Mouse (Mus musculus): ENCODE measurements around the gene Atp6v1g1. TPM values are rescaled to one million over a fixed set of nuclear protein-coding genes. Genes with fewer than 3 reads are reported as not detected.

Atp6v1g1 gene
- total and polyA plus RNA-seq, 3 experiments: 78.7 to 143 (median 95.1) TPM

- 0 out of 2 replicates have a peak, but pooled peaks have one; percentile 9 for TF ChIP-seq KAT2A (IDR thresholded peaks at IDR 0.05; ENCODE audit: insufficient replicate concordance, low read length)
- peak; percentile 55 for TF ChIP-seq HCFC1 (IDR thresholded peaks at IDR 0.05; ENCODE audit: low read depth, low read length)
- TF ChIP-seq EP300 (IDR thresholded peaks at IDR 0.05; ENCODE audit: low read length): no peak
- no peak for TF ChIP-seq PAX5 (IDR thresholded peaks at IDR 0.05; ENCODE audit: low read length)
- TF ChIP-seq MXI1 (IDR thresholded peaks at IDR 0.05; ENCODE audit: low read depth, low read length): peak; percentile 90
- TF ChIP-seq E2F4 (IDR thresholded peaks at IDR 0.05; ENCODE audit: insufficient replicate concordance, low read depth, low read length): no peak
- no peak; the same call in 1 of the 2 replicates for TF ChIP-seq SIN3A (IDR thresholded peaks at IDR 0.05; ENCODE audit: low read length)
- TF ChIP-seq SMC3 (IDR thresholded peaks at IDR 0.05; ENCODE audit: low read depth, low read length): no peak
- no peak for TF ChIP-seq IRF4 (IDR thresholded peaks at IDR 0.05; ENCODE audit: low read depth, low read length)
- TF ChIP-seq MYC (IDR thresholded peaks at IDR 0.05; ENCODE audit: low read depth, low read length): peak; percentile 83
Observed at GRCm38 (mm10) chr4:63558407-63559081, 14.0 kb downstream of the Atp6v1g1 start, which contains the start of gene Tmem268 (continued).

- no peaks in the 10 kb centered on the region for H3K27me3 ChIP-seq (replicated peaks)
- H3K4me3 ChIP-seq (replicated peaks in 1 of 3; ENCODE audit: low read depth in 2 of 3, low read length in 2 of 3, poor library complexity in 1 of 3): peak overlapping the region; percentile 74 to 79 (median 77)
- no peaks in the 10 kb centered on the region for H3K9me3 ChIP-seq (replicated peaks; ENCODE audit: low read length)
- peaks cover 35 to 72% of the 10 kb centered on the region in 2 experiments for H3K4me1 ChIP-seq (ENCODE audit: control insufficient read depth in 1 of 2, insufficient read depth in 2 of 2)
- TF ChIP-seq MYC (IDR thresholded peaks at IDR 0.05; ENCODE audit: low read depth, low read length) (no peak), KAT2A (IDR thresholded peaks at IDR 0.05; ENCODE audit: insufficient replicate concordance, low read length) (no peak), CHD1 (IDR thresholded peaks at IDR 0.05; ENCODE audit: low read depth, low read length) (no peak), MEF2A (IDR thresholded peaks at IDR 0.05; ENCODE audit: borderline replicate concordance, low read depth, low read length) (no peak), HCFC1 (IDR thresholded peaks at IDR 0.05; ENCODE audit: low read depth, low read length) (no peak), EP300 (IDR thresholded peaks at IDR 0.05; ENCODE audit: low read length) (no peak), ELF1 (IDR thresholded peaks at IDR 0.05; ENCODE audit: low read depth, low read length) (no peak), SIN3A (IDR thresholded peaks at IDR 0.05; ENCODE audit: low read length) (no peak)
- no peak for DNase-seq (ENCODE audit: extremely low read depth)
- dilution Hi-C loops (cut with MboI; ENCODE audit: extremely low pct_ligation_motif_present, extremely low pct_unique_long_range_greater_than_20kb, low sequenced_read_pairs) (no loop called here), in situ Hi-C loops (cut with MboI; ENCODE audit: low pct_ligation_motif_present, low pct_unique_long_range_greater_than_20kb, low sequenced_read_pairs) (loop anchor here (25.0 kb wide), 1 partner anchor 347 kb away; the partner anchor contains the start of gene Col27a1)
- H3K9ac ChIP-seq (ENCODE audit: insufficient read depth, low read depth): peak overlapping the region; percentile 99
- no peaks in the 10 kb centered on the region for H3K79me2 ChIP-seq (replicated peaks; ENCODE audit: control insufficient read depth, extremely low read depth, insufficient read depth, poor library complexity, severe bottlenecking)
- H3K36me3 ChIP-seq (replicated peaks in 1 of 2; ENCODE audit: control insufficient read depth in 1 of 2, insufficient read depth in 1 of 2, low read length in 1 of 2): peaks cover 9 to 33% of the 10 kb centered on the region in 2 experiments
- no peak overlapping the region; the same call in 1 of the 2 replicates for H3K27ac ChIP-seq (ENCODE audit: insufficient read depth, low read depth)
- H3K4me2 ChIP-seq (ENCODE audit: insufficient read depth, low read depth, poor library complexity, severe bottlenecking): peak overlapping the region; percentile 73
Observed at GRCm38 (mm10) chr4:63559127-63559697, 14.6 kb downstream of the Atp6v1g1 start.

GRCm38 (mm10) chr4:63560079-63560478, 15.5 kb downstream of the Atp6v1g1 start:
- H3K27ac ChIP-seq (ENCODE audit: insufficient read depth, low read depth): no peak overlapping the region
- peaks cover 35 to 69% of the 10 kb centered on the region in 2 experiments for H3K4me1 ChIP-seq (ENCODE audit: control insufficient read depth in 1 of 2, insufficient read depth in 2 of 2)
- TF ChIP-seq CHD2 (IDR thresholded peaks at IDR 0.05; ENCODE audit: low read length) (no peak), CTCF (conservative IDR thresholded peaks at IDR 0.05 in 1 of 2, IDR thresholded peaks at IDR 0.05 in 1 of 2; ENCODE audit: low read depth in 2 of 2, low read length in 2 of 2) (peak in 1 of 2 experiments; percentile 67; a peak in 2 of 4 replicates), USF2 (conservative IDR thresholded peaks at IDR 0.05; ENCODE audit: low read depth, low read length) (no peak), ZC3H11A (IDR thresholded peaks at IDR 0.05; ENCODE audit: low read depth, low read length) (peak; percentile 28; the same call in 1 of the 2 replicates), MEF2A (IDR thresholded peaks at IDR 0.05; ENCODE audit: borderline replicate concordance, low read depth, low read length) (0 out of 2 replicates have a peak, but pooled peaks have one; percentile 15), RAD21 (IDR thresholded peaks at IDR 0.05; ENCODE audit: low read depth, low read length) (peak; percentile 71), ETS1 (conservative IDR thresholded peaks at IDR 0.05; ENCODE audit: low read depth, low read length) (no peak), GABPA (IDR thresholded peaks at IDR 0.05; ENCODE audit: insufficient replicate concordance, low read depth, low read length) (no peak), ZNF384 (IDR thresholded peaks at IDR 0.05; ENCODE audit: low read depth, low read length) (no peak), MAZ (IDR thresholded peaks at IDR 0.05; ENCODE audit: low read depth, low read length) (peak; percentile 28; the same call in 1 of the 2 replicates), MYC (IDR thresholded peaks at IDR 0.05; ENCODE audit: low read depth, low read length) (no peak), SIN3A (IDR thresholded peaks at IDR 0.05; ENCODE audit: low read length) (peak; percentile 29; the same call in 1 of the 2 replicates), NRF1 (IDR thresholded peaks at IDR 0.05; ENCODE audit: low read depth, low read length) (peak; percentile 42), SMC3 (IDR thresholded peaks at IDR 0.05; ENCODE audit: low read depth, low read length) (peak; percentile 69), TCF12 (IDR thresholded peaks at IDR 0.05; ENCODE audit: low read depth, low read length) (0 out of 2 replicates have a peak, but pooled peaks have one; percentile 11), UBTF (IDR thresholded peaks at IDR 0.05; ENCODE audit: low read depth, low read length) (0 out of 2 replicates have a peak, but pooled peaks have one; percentile 39)
- in situ Hi-C loops (cut with MboI; ENCODE audit: low pct_ligation_motif_present, low pct_unique_long_range_greater_than_20kb, low sequenced_read_pairs) (loop anchor here (5.0 to 25.0 kb wide), 3 partner anchors 58 to 348 kb away; partner anchors contain the start of gene Col27a1), dilution Hi-C loops (cut with MboI; ENCODE audit: extremely low pct_ligation_motif_present, extremely low pct_unique_long_range_greater_than_20kb, low sequenced_read_pairs) (no loop called here)
- H3K27me3 ChIP-seq (replicated peaks): no peaks in the 10 kb centered on the region
- peak overlapping the region in 1 of 3 experiments; percentile 77 for H3K4me3 ChIP-seq (replicated peaks in 1 of 3; ENCODE audit: low read depth in 2 of 3, low read length in 2 of 3, poor library complexity in 1 of 3)
- no peaks in the 10 kb centered on the region for H3K9me3 ChIP-seq (replicated peaks; ENCODE audit: low read length)
- no peaks in the 10 kb centered on the region for H3K79me2 ChIP-seq (replicated peaks; ENCODE audit: control insufficient read depth, extremely low read depth, insufficient read depth, poor library complexity, severe bottlenecking)
- peak; percentile 53 for DNase-seq (ENCODE audit: extremely low read depth)
- peak overlapping the region; percentile 24; the same call in 1 of the 2 replicates for H3K9ac ChIP-seq (ENCODE audit: insufficient read depth, low read depth)
- H3K36me3 ChIP-seq (replicated peaks in 1 of 2; ENCODE audit: control insufficient read depth in 1 of 2, insufficient read depth in 1 of 2, low read length in 1 of 2): peaks cover 16 to 34% of the 10 kb centered on the region in 2 experiments
- H3K4me2 ChIP-seq (ENCODE audit: insufficient read depth, low read depth, poor library complexity, severe bottlenecking): peak overlapping the region; percentile 82

Data from CH12.LX (cell line).